Mouse (Mus musculus) adrenal gland, adult 8-10 months (tissue): ENCODE measurements around the gene Map4k3. TPM values are rescaled to one million over a fixed set of nuclear protein-coding genes. Genes with fewer than 3 reads are reported as not detected.
"Not testable (repeated sequence)": the region's sequence is repeated elsewhere in the genome, so short reads cannot be mapped to it uniquely, and the experiment has no call there.

Experiments
- DNase-seq: peaks from one replicate; pipeline ENCODE4 v3.0.0; 2022
- total RNA-seq, 4 experiments: library from RNA; stranded (reverse); gene quantifications; 2 replicates each; pipeline ENCODE4 v1.2.4; 2022

Gene Map4k3
- 10 to 100 TPM; 41.2 to 71.9 (median 51.9) TPM for total RNA-seq

DNA sequence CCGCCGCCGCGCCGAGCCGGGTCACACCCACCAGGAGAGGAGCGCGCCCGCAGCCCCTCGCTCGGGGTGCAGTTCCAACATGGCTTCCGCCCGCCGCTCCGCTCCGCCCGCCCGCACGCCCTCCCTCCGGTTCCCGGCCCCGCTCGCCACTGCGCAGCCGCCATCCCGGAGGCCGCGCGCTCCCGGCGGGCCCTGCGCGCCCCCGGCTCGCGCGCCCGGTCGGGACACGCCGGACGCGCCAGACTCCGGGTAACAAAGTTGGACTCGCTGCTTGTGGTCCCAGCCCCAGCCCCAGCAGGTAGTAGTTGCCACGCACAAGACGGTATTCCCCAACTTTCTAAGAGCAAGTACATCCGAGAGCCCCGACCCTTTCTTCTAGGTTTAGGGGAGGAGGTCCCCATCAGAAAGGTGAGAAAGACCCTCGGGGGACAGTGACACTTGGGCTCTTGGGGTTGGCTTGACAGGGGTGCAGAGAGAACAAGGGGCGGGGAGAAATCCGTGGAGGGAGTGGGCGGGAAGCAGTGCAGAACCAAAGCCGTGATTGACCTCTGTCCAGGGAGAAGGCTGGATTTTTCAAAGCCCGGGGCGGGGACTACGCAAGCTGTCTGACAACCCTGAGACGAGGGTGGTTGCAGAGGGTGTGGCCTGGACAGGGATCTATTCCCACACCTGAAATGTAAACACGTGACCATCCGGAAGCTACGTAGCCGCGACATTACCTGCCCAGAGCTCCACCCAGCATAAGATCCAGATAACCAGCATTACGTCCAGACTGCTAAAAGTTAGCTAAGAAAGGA, at the start of gene Map4k3:
Gene Map4k3 (minus strand): TSS at position 424 of the 797 bp plus-strand sequence.
- peak; percentile 80 for DNase-seq

DNA sequence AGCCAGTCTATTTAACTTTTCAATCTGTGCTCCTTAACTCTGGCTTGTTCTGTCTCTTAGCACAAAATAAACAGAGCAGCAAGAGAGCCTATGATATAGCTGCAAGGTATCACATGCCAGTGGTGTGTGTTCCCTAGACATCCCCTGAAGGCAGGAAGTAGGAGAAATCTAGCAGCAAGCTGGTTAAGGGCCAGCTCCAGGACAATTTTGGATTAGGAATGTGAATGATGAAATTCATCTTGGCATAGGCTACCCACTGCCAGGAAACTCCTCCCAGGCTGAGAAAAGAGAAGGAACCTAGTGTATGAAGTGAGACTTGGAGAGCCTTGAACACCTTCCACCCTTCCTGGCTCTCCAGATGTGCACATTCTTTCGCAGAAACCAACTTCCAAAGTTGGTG, 49.3 kb upstream of the Map4k3 start:
- DNase-seq = no peak

DNA sequence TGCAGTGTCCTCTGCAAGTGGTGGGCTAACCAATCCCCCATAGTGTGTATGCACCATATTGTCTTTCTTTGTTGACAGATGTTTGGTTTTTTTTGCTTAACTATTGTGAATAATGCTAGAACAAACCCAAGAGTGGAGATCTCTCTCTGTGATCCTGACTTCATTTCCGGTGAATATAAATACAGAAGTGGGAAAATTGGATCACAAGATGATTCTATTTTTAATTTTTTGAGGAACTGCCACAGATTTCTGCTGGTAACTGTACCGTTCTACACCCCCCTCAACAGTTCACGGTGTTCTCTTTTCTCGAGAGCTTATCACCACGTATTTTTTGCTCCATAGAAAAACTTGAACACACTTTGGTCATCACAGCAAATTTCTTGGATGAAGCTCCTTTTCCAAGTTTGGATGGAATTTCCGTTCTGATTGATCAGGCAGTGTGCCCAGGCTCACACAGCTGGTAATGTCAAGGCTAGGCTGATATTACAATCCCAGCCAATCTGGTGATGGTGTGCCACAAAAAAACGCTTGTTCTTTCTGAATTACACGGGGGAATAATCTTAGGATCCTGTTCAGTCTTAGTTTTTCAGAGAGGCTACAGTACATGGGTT, 47.0 kb upstream of the Map4k3 start:
- peak; percentile 40 for DNase-seq

DNA sequence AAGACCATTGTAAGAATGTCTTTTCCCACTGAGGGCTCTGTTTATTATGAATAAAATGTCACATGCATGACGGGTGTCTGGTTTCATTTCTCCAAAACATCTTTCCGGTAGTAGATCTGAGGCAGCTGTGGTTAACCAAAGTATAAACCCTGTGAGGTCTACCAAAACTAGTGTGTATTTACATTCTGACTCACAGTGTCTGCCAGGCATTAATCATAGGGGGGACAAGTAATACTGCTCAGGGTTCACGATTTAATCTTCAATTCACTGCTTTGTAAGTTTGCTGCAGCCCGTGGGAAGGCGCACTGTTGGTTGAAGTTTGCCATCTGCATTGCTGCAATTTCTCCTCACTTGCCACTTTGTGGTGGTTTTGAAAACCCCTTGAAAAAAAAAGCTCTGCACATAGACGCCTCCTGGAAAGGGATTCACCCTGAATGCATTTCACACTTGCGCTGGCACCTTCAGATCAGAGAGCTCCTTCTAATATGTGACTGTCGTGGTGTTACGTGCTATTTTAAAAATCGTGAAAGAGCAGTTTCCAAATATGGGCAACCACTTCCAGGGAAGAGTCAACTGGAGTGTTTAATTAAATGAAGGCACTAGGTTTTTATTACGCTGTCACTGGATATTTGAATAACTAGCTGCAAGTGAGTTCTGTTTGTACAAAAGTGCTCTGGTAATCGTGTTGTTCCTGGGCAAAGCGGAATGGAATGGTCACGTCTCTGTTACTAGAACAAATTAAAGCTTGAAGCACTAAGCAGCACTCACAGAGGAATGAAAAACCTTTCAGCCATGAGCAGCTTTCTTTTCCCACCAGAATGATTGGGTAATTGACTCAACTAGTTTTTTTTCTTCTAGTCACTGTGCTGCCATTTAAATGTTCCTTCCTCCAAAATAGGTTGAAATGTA, 44.5 kb upstream of the Map4k3 start:
- no peak for DNase-seq

DNA sequence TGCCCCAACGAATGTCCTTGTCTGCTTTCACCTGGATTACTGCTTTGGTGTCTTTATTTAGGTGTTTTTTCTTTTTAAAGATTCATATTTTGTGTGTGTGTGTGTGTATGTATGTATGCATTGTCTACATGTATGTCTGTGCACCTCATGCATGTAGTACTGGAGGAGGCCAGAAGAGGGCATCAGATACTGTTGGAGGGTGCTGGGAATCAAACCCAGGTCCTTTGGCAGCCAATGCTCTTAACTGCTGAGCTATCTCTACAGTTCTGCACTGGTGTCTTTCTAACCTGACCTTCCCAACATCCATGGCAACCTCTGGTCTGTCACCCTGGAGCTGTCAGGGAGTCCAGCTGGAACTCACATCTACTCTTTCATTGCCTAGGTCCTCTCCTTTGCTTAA, 41.8 kb upstream of the Map4k3 start:
- DNase-seq = no peak

DNA sequence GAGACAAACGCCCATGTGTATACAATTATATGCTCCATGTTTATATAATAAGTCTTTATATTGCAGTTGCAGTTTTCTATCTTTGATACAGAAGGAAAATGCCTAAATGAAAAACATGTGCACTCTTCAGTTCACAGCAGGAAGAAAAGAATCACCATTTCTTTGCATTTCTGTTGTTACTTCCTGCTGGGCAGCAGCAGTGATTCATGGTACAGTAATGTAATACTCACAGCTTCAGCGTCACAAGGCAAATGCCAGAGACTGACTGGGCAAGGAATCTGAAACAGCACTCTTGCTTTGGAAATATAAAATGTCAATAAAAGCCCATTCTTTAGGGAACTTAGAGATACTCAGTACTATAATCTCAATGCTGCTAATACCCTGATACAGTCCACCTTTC, 36.9 kb upstream of the Map4k3 start:
- no peak for DNase-seq

DNA sequence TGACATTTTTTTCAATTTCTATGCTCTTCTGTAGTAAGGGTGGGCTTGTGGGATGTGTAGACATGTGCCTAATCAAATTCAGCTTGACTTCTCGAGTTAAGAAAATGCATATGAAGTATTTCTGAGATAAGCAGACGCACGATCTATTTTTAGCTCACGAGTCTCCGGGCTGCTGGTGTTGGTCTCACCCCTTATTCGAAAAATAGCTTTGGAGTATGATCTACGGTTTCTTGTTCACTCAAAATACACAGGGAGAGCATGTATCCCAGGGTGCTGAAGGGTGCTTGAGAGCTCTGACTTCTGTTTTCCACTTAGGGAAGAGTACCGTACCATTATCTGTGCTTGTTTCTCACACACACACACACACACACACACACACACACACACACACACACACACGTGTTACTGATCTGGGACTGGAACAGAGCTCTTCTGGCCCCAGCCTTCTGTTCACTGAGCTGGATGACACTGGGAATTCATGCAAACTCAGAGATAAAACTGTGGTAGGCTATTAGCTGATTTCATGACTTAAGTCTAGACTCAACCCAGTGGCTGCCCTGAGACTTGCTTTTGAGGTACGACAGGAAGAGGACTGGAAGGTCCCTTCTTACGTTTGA, 34.9 kb upstream of the Map4k3 start:
- no peak for DNase-seq

DNA sequence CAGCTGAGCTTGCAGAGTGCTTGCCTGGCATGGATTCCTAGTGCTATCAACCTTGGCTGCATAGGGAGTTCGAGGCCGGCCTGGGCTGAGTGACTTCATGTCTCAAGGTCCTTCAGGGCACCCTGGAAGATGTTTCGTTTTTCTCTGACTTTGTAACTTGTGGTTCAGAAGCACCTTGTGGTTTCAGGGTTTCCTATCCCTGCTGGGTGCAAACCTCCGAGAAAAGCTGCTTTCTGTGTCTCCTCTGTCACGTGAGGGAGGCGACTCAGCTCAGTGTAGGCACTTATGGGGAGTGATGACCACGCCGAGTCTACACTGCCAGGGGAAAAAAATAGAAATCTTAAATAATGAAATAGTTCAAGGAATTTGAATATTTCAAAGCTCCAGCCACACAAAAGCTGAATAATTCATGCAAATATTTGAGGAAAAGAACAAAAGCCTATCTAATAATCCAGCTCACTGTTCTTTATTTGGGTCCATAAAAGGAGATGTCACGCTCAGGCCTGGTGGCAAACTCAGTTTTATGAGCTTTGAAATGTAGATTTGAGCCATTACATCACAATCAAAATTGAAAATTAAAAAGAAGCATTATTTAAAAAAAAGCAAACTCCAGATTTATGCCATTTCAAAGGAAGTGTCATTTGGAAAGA, 34.2 kb upstream of the Map4k3 start:
- no peak for DNase-seq

DNA sequence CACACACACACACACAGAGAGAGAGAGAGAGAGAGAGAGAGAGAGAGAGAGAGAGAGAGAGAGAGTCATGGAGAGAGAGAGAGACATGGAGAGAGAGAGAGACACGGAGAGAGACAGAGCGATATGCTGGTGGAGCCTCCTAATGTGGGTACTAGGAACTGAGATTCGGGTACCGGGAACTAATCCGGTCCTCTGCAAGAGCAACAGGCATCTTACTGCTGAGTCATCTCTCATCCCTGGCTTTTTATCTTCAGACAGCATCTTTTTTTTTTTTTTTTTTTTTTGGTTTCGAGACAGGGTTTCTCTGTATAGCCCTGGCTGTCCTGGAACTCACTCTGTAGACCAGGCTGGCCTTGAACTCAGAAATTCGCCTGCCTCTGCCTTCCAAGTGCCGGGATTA, 32.9 kb upstream of the Map4k3 start:
- not testable (repeated sequence) for DNase-seq

DNA sequence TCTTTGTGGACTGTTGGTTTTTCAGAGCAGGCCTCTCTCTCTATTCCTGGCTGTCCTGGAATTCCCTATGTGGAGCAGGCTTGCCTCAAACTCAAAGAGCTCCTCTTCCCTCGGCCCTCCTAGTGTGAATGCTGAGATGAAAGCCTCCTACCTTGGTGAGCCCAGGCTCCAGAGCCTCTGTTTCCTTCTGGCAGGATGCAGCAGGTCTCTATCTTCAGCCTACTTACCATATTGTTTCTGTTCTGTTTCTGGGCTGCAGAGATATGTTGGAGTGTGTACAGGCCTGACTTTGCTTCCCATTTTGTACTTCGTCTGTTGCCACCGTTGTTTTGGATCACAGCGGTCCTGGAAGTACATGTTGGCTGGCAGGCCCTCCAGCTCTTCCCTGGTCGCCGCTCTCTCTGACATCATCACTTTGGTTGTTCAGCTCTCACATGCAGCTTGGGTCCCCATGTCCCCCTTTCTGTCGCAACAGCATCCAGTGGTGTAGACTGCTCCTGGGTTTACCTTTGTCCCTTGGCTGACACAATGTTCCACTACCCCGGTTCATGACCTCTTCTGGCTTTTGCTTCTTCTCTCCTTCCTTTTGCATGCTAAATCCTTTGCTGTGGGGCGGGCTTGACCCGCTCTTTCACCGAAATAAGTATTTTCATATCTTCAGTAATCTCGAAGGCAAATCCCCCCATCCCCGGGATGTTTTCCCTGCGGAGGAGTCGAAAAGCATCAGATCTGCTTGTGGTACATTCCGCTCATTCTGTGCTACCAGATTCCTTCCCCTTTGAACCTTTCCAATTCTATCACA, 32.3 kb upstream of the Map4k3 start:
- no peak for DNase-seq

DNA sequence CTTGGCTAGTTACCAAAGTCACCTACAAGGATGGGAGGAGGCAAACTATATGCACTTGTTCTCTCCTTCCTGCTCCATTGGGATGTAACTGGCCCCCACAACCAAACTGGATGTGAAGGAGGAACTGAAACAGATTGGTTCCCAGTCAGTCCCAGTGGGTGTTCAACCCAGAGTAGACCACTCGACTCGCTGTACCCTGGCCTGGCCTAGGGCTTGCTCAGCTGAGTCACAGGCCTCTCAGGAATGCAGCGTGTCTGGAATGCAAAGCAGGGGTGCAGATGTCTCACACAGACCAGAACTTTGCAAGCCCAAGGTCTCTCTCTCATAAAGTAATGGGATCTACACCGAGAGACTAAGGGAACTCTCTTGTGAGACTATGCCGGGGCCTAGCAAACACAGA, 27.8 kb upstream of the Map4k3 start:
- DNase-seq = peak; percentile 37

DNA sequence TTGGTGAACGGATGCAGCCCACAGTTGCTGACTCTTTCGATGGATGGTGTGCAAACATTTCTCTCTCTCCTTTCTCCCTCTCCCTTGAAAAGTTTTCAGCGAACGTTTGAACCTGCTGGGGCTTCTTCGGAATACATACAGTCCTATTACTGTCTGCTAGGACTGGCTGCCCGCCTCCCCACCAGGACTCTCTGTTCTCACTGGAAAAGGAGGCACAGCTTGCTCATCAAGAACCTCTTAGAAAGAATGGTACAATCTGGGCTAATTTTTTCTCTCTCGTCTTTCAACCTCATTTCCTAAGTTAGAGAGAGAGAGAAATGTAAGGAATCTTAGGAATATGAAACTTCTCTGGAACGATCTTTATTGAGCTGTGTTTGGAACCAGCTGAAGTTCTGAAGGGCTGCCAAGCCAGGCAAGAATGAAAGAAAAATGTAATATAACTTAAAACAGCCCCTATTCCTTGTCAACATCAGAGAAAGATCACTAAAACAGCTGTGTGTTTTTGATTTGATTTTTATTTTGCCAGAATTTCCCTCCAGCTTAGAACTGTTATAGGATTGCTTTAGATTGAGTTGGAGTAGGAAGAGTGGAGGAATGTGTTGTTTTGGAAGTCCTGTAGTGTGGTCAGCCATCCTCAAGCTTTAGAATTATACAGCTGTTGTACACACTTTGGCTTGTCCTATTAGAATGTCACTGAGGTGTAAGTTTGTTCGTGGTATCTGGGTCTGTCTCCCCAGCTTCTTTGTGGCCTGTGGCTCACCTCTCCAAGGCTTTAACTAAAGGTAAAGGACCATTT, 27.0 kb upstream of the Map4k3 start:
- DNase-seq = no peak

DNA sequence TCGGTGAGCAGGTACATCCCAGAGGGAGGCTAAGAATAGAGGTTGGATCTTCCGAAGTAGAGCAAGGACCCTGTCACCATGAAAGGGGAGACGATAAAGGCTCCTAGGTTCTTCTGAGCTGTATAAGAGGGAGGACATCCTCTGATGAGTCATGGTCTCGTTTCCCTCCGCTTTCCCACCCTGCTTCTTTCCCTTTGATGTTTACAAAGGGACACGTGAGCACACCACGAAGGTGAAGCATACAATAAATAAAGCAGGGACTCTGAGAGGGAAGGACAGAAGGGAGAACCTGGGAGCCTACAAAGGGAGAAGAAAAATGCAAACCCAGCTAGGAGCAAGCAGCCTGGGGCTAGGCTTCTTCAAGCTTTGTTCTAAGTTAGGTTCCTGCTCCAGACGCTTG, 26.3 kb upstream of the Map4k3 start:
- DNase-seq = no peak

DNA sequence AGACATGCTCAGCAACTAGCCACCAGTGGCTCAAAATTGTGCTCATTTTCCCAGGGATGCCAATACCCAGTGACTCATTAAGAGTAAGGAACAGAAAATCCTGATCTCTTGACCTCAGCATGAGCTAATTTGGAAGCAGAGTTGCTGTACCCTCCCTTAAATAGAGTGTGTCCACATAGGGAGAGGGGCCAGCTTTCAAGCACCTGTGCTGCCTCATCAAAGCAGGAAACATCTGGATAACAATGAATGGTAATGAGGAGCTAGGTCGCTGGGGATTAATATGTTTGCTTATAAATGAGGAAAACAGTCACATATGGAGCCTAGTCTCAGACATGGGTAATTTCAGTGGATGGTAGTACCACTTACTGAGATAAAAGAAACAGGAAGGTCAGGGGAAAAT, 24.2 kb upstream of the Map4k3 start:
- DNase-seq = no peak

DNA sequence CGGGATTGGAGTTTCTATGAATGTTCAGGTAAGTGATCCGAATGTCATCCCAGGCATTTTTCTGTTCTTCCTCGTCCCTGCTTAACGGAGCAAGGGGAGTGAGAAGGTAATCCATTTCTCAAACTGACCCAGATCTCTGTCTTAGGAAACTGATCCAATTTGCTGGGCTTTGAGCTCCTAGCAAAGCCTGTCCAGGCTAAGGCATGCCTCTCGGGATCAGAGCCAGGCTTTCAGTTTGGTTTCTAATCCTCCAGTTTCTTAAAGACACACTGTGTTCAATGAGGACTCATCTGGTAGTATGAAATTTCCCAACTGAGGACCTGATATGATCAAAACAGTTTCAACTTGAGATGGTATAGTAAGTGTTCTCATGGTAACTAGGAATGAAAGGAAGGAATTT, 11.1 kb upstream of the Map4k3 start:
- no peak for DNase-seq

DNA sequence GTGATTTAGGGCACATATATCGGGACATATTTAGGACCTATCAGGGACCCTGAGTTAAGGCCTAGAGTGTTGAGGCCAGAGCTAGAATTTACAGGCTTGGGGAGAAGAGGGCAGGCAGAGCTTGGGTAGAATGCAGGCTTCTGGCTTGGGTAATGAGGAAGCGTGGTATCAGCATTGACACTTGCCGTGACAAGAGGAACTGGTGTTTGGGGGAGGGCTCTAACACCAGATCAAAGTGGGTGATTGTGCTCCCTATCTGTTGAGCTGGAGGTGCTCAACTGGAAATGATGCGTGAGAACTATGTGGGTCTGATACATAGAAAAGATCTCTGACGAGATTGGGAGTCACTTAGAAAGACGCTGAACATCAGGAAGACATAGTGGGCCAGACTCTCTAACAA, 6.4 kb upstream of the Map4k3 start:
- no peak for DNase-seq

DNA sequence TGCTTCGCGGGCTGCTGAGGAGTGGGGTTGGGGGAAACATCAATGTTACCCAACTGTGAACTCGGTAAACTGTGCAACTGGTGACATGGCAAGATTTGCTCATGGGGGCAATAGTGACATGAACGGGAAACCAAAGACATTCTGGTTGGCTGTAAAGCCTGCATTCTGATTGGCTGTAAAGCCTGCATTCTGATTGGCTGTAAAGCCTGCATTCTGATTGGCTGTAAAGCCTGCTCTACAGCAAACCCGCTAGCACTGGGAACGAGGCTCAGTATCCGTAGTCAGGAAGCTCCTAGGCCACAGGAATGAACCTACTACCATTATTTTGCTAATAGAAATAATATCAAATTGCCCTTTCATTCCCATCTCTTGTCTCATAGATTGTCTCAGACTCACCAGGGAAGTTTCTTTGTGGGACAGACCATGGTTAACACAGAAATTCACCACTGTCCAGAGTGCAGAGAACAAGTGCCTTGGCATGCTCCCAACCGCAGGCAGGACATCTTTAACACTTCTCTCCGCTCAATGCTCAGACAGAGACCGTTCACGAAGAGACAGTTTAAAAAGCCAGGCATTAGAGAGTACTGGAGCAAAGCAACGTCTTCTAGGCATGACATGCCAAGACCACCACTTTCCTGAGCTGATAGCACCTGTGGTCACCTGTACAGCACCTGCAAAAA, 5.0 kb upstream of the Map4k3 start:
- no peak for DNase-seq

DNA sequence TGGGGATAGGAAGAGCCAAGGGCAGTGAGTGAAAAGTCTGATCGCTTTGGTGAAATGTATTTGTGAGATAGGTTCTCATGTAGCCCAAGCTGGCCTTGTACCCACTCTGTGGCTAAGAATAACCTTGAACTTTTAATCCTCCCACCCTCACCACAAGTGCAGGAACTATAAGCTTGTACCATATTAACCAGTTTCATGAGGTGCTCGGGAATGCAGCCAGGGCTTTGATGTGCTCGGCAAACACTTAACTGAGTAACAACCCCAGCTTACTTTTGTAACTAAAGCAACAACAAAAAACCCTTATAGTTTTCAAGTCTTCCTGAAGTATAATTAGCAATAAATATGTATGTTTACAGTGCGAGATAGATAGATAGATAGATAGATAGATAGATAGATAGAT, 4.0 kb upstream of the Map4k3 start:
- no peak for DNase-seq

DNA sequence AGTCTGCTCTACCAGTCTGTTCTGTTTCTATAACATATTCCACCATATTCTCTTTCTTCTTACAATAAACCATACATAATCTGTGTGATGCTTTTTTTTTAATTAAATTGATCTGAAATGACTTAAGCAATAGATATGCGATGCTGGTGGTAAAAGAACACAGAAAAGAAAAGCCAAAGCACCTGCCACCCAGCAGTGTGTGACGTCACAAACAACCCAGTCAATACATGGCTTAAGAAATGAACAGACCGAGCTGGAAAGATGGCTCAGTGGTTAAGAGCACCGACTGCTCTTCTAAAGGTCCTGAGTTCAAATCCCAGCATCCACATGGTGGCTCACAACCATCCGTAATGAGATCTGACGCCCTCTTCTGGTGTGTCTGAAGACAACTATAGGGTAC, 2.0 kb upstream of the Map4k3 start:
- DNase-seq = not testable (repeated sequence)

DNA sequence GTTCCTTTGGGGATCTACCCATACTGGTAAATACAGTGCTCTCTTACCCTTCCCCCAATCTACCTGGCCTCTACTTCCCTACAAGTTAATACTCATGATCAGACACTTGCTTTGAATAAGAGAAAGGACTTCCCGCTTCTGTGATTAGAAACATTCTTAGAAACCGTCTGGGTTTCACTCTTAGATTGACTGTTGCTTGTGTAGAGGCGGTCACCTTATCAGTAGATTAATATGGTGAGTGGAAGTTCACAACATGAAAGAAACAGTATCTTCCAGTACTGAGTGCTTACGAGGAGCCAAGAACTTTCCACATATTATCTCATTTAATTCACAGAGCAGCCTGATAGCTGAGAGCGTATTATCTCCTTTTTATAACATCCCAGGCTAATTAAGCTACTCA, 1.5 kb upstream of the Map4k3 start:
- DNase-seq = no peak
